Mouse (Mus musculus): Measurements from ENCODE around the gene Chil4. TPM values are rescaled to one million over a fixed set of nuclear protein-coding genes. Genes with fewer than 3 reads are reported as not detected.
"Not testable (repeated sequence)": the region's sequence is repeated elsewhere in the genome, so short reads cannot be mapped to it uniquely, and the experiment has no call there.

Gene Chil4
- polyA plus RNA-seq, 1 experiment: not detected

DNA sequence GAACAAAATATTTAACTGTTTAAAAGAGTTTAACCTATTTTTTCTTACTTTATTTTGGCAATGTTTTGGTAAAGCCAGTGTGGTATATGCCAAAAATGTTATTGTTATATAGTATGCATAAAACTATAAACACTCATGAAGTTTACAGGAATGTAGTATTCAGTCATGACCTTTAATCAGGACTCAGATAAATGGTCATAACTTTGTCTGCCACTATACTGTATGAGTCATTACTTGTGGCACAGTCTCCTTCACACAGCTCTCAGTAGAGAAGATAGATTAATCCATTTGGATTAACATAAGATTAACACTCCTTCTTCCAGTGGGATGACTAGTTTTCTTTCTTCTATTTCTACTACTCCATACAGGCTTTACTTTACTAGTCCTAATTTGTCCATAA lies 23.0 kb downstream of the Chil4 start:
- peaks cover 5% of the 10 kb centered on the region for H3K9me3 ChIP-seq
- no peak overlapping the region for H3K4me3 ChIP-seq (replicated peaks)
- TF ChIP-seq GATA1 (IDR thresholded peaks at IDR 0.05; ENCODE audit: borderline replicate concordance, low read length): no peak
- no peak for TF ChIP-seq FLI1 (IDR thresholded peaks at IDR 0.05; ENCODE audit: low read length)
- no peaks in the 10 kb centered on the region for H3K4me1 ChIP-seq
- no peaks in the 10 kb centered on the region for H3K27me3 ChIP-seq (replicated peaks)
- no peaks in the 10 kb centered on the region for H3K36me3 ChIP-seq (replicated peaks; ENCODE audit: low read length)

DNA sequence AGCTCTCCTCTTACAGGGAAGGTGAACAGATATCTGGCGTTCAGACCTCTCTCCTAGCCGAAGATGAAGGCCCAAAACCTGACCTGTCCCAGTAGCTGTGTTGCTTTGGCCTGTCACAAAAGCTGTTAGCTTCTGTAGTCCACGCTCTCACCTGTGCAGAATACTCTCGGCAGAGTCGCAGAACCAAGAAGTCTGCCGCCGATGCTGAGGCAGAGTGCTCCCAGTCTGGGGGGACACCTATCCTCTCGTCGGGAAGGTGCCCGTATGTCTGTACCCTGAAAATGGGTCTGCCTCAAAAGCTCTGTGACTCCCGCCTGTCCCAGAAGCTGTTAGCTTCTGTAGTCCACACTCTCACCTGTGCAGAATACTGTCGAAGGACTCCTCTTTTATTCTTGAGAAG lies 23.8 kb downstream of the Chil4 start:
- Histone ChIP-seq H3K4me1 (no peaks in the 10 kb centered on the region), H3K27me3 (replicated peaks) (no peaks in the 10 kb centered on the region), H3K9me3 (peaks cover 5% of the 10 kb centered on the region), H3K36me3 (replicated peaks; ENCODE audit: low read length) (no peaks in the 10 kb centered on the region), H3K4me3 (replicated peaks) (no peak overlapping the region)
- TF ChIP-seq GATA1 (IDR thresholded peaks at IDR 0.05; ENCODE audit: borderline replicate concordance, low read length) (no peak), FLI1 (IDR thresholded peaks at IDR 0.05; ENCODE audit: low read length) (no peak)

DNA sequence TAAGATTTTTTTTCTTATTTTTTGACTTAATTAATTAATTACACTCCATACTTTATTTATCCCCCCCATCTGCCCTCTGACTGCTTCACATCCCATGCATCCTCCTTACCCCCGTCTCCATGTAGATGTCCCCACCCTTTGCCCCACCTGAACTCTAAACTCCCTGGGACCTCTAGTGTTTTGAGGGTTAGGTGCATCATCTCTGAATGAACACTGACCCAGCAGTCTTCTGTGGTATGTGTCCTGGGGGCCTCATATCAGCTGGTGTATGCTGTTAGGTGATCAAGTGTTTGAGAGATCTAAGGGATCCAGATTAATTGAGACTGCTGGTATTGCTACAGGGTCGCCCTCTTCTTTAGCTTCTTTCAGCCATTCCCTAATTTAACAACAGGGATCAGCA lies 31.3 kb downstream of the Chil4 start:
- no peak for TF ChIP-seq FLI1 (IDR thresholded peaks at IDR 0.05; ENCODE audit: low read length)
- no peak for TF ChIP-seq GATA1 (IDR thresholded peaks at IDR 0.05; ENCODE audit: borderline replicate concordance, low read length)
- H3K4me3 ChIP-seq (replicated peaks): no peak overlapping the region
- H3K9me3 ChIP-seq: peaks cover 24% of the 10 kb centered on the region
- H3K36me3 ChIP-seq (replicated peaks; ENCODE audit: low read length): no peaks in the 10 kb centered on the region
- no peaks in the 10 kb centered on the region for H3K27me3 ChIP-seq (replicated peaks)
- no peaks in the 10 kb centered on the region for H3K4me1 ChIP-seq

DNA sequence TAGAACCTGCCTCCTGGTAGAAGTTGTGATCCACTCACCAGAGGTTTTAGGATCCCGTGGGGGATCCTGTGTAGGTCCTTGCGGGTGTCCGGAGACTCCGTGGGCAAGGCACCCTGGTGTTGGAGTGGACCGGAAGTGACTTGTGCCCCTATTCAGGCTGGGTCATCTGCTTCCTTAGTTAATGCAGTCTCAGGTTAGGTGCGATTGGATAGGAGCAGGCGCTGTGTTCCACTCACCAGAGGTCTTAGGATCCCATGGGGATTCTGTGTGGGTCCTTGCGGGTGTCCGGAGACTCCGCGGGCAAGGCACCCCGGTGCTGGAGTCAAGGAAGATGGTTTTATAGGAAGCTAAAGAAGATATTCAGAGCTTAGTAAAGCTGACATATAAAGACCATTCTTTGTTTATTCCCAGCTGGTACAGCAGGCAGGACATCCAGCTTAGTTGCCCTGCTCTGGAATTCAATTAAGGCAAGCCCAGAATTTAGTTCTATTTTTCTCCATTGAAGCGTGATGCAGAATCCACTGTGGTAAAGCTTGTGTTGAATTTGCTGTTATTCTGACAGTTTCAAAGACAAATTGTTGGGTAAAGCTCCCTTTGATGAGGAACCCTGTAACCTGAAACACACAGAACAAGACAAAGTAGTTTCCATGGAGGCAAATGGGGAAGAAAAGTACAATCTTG lies 41.7 kb downstream of the Chil4 start:
- no peak for TF ChIP-seq GATA1 (IDR thresholded peaks at IDR 0.05; ENCODE audit: borderline replicate concordance, low read length)
- Histone ChIP-seq H3K4me3 (replicated peaks) (no peak overlapping the region), H3K36me3 (replicated peaks; ENCODE audit: low read length) (no peaks in the 10 kb centered on the region), H3K27me3 (replicated peaks) (no peaks in the 10 kb centered on the region), H3K4me1 (no peaks in the 10 kb centered on the region), H3K9me3 (no peaks in the 10 kb centered on the region)

DNA sequence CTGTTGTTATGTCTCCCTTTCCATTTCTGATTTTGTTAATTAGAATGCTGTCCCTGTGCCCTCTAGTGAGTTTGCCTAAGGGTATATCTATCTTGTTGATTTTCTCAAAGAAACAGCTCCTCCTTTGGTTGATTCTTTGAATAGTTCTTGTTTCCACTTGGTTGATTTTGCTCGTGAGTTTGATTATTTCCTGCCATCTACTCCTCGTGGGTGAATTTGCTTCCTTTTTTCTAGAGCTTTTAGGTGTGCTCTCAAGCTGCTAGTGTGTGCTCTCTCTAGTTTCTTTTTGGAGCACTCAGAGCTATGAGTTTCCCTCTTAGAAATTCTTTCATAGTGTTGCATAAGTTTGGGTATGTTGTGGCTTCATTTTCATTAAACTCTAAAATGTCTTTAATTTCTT lies 44.3 kb downstream of the Chil4 start:
- not testable (repeated sequence) for H3K36me3 ChIP-seq (replicated peaks; ENCODE audit: low read length); H3K4me3 ChIP-seq (replicated peaks); H3K27me3 ChIP-seq (replicated peaks); H3K4me1 ChIP-seq; H3K9me3 ChIP-seq

DNA sequence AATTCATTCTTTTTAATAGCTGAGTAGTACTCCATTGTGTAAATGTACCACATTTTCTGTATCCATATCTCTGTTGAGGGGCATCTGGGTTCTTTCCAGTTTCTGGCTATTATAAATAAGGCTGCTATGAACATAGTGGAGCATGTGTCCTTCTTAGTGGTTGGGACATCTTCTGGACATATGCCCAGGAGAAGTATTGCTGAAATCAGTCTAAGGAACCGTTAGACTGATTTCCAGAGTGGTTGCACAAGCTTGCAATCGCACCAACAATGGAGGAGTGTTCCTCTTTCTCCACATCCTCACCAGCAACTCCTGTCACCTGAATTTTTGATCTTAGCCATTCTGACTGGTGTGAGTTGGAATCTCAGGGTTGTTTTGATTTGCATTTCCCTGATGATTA lies 46.8 kb downstream of the Chil4 start:
- not testable (repeated sequence) for H3K9me3 ChIP-seq; H3K36me3 ChIP-seq (replicated peaks; ENCODE audit: low read length); H3K27me3 ChIP-seq (replicated peaks); H3K4me3 ChIP-seq (replicated peaks); H3K4me1 ChIP-seq

DNA sequence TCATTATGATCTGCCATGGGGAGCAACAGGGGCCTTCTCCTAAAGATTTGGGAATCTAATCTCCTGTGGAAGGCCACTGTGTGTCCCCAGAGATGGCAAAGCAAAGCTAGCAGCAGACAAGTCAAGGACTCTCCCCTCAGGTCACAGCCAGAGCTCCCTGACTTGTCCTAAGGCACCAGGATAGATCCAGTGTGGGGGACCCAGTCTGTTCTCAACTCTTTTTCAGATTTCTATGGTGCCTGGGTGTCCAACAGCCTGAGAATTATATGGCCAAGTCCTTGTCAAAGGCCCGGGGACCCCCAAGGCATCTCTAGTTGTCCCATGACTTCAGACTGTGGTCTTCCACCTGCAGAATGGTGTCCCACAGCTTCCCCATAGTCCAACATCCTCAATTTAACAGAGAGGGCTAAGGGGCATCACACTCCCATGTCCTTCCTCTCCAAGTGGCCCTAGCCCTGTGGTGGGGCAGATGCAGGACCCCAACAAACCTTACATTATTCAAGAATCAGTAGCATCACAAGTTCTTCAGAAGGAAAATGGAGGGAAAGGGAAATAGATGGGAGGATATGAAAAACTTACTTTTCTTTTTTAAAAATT lies 48.1 kb downstream of the Chil4 start:
- no peak for TF ChIP-seq FLI1 (IDR thresholded peaks at IDR 0.05; ENCODE audit: low read length)
- TF ChIP-seq GATA1 (IDR thresholded peaks at IDR 0.05; ENCODE audit: borderline replicate concordance, low read length): no peak
- Histone ChIP-seq H3K36me3 (replicated peaks; ENCODE audit: low read length) (no peaks in the 10 kb centered on the region), H3K9me3 (no peaks in the 10 kb centered on the region)

DNA sequence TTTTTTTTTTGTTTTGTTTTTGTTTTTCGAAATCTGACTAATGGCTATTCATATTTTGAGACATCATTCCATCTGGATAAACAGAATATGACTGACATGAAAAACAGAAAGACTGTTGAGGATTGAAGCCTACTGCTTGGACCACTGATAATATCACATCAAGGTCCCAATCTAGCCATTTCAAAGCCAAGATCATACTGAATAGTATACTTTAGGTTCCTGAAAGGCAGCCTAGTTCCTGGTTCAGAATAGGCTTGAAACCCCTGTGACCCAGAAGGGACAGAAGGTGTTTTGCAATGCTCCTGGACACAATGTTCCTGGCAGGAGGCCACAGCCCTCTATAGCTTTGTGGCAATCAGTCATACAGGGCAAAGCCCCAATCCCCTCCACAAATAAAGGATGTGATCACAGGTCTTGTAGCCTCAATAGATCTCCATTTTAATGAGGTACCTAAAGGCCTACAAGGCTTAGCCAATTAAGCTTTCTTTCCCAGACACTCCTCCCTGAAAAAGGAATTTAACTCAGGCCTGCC lies 48.7 kb downstream of the Chil4 start:
- H3K9me3 ChIP-seq: no peaks in the 10 kb centered on the region
- TF ChIP-seq FLI1 (IDR thresholded peaks at IDR 0.05; ENCODE audit: low read length): no peak
- TF ChIP-seq GATA1 (IDR thresholded peaks at IDR 0.05; ENCODE audit: borderline replicate concordance, low read length): no peak
- H3K27me3 ChIP-seq (replicated peaks): no peaks in the 10 kb centered on the region
- H3K4me1 ChIP-seq: no peaks in the 10 kb centered on the region
- no peaks in the 10 kb centered on the region for H3K36me3 ChIP-seq (replicated peaks; ENCODE audit: low read length)
- H3K4me3 ChIP-seq (replicated peaks): no peak overlapping the region

More for the DNA sequence above, 48.1 kb downstream of the Chil4 start:
- no peaks in the 10 kb centered on the region for H3K27me3 ChIP-seq (replicated peaks)
- no peaks in the 10 kb centered on the region for H3K4me1 ChIP-seq
- no peak overlapping the region for H3K4me3 ChIP-seq (replicated peaks)

DNA sequence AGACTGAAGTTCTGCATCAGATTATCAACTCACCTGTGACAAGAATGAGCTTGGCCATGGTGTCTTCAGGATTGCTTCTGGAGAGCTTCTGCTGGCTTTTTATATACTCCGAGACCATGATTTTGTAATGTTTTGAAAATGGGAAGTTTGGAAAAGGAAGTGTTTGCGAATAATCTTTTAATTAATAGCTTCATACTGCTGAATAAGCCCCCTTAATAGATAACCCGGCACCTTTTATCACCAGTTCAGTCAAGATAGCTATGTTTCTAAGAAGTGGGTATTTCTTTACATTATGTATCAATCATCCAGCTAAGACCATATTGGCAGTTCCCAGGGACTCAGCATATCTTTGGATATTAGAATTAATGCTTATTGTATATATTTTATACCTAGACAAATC lies 51.8 kb downstream of the Chil4 start, which contains the start of gene Chil3:
Gene Chil3 (minus strand): TSS at position 101 of the 400 bp plus-strand sequence.
- no peaks in the 10 kb centered on the region for H3K9me3 ChIP-seq
- no peaks in the 10 kb centered on the region for H3K36me3 ChIP-seq (replicated peaks; ENCODE audit: low read length)
- H3K4me3 ChIP-seq (replicated peaks): no peak within 1 kb of the TSS
- H3K4me1 ChIP-seq: no peaks in the 10 kb centered on the region
- TF ChIP-seq GATA1 (IDR thresholded peaks at IDR 0.05; ENCODE audit: borderline replicate concordance, low read length): no peak
- no peak for TF ChIP-seq FLI1 (IDR thresholded peaks at IDR 0.05; ENCODE audit: low read length)
- no peaks in the 10 kb centered on the region for H3K27me3 ChIP-seq (replicated peaks)

DNA sequence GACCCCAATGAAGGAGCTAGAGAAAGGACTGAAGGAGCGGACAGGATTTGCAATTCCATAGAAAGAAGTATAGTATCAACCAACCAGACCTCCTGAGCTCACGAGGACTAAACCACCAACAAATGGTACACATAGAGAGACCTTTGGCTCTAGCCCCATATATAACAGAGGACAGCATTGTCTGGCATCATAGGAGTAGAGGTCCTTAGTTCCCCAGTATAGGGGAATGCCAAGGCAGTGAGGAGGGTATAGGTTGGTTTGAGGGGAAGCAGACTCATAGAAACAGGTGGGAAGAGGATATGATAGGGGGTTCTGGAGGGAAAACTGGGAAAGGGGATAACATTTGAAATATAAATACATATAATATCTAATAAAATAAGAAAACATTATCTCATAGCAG lies 64.9 kb downstream of the Chil4 start:
- no peaks in the 10 kb centered on the region for H3K36me3 ChIP-seq (replicated peaks; ENCODE audit: low read length)
- H3K4me1 ChIP-seq: no peaks in the 10 kb centered on the region
- H3K27me3 ChIP-seq (replicated peaks): no peaks in the 10 kb centered on the region
- H3K9me3 ChIP-seq: no peaks in the 10 kb centered on the region
- H3K4me3 ChIP-seq (replicated peaks): no peak overlapping the region
- TF ChIP-seq GATA1 (IDR thresholded peaks at IDR 0.05; ENCODE audit: borderline replicate concordance, low read length): no peak
- TF ChIP-seq FLI1 (IDR thresholded peaks at IDR 0.05; ENCODE audit: low read length): no peak

Other genes starting within 250 kb of the Chil4 start
- not detected in 2 replicates for gene Ovgp1, start 245.8 kb downstream of the Chil4 start, polyA plus RNA-seq (2012; ENCODE audit: insufficient read depth, low replicate concordance)
- gene Pifo, start 204.9 kb downstream of the Chil4 start, polyA plus RNA-seq (2012; ENCODE audit: insufficient read depth, low replicate concordance): not detected in 2 replicates
- 1.0 TPM in 1 of 2 replicates, not detected in the other for gene Chil5, start 186.7 kb downstream of the Chil4 start, polyA plus RNA-seq (2012; ENCODE audit: insufficient read depth, low replicate concordance)
- not detected in 2 replicates for gene Chia1, start 106.3 kb downstream of the Chil4 start, polyA plus RNA-seq (2012; ENCODE audit: insufficient read depth, low replicate concordance)
- gene Chil3, start 51.9 kb downstream of the Chil4 start, polyA plus RNA-seq (2012; ENCODE audit: insufficient read depth, low replicate concordance): 0.43 TPM in 1 of 2 replicates, not detected in the other
- gene Chil6, start 186.7 kb upstream of the Chil4 start, polyA plus RNA-seq (2012; ENCODE audit: insufficient read depth, low replicate concordance): 0.07 TPM in 1 of 2 replicates, not detected in the other